Mouse (Mus musculus) CD4-positive helper T cell, adult 2 months (primary cell): ENCODE measurements around the gene Pole3.
"Not testable (repeated sequence)": the region's sequence is repeated elsewhere in the genome, so short reads cannot be mapped to it uniquely, and the experiment has no call there.

Source experiments
- DNase-seq: peaks from one replicate; pipeline ENCODE4 v3.0.0-alpha.2; 2012; ENCODE audit warnings: low read depth, missing footprints, low spot score

The Pole3 gene

DNA sequence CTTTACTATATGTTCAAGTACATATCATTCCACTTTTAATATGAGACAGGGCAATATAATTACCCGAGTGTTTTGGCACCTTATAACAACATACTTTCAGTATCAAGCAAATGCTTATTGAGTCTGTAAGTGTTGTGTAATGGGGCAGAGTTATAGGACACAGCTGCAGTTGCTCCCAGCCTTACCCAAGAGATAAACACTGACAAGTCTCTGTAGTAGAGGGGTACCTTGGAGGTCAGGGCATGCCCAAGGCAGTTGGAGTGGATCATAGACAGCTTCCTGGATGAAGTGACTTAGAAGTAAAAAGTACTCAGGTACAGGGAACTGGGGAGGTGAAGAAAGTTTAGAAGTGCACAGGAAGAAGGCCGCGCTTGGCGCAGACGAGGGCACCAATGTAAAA is 37.7 kb downstream of the Pole3 start:
- DNase-seq = no peak

GRCm38 (mm10) chr4:62486162-62486696 is 38.6 kb downstream of the Pole3 start:
- no peak for DNase-seq

DNA sequence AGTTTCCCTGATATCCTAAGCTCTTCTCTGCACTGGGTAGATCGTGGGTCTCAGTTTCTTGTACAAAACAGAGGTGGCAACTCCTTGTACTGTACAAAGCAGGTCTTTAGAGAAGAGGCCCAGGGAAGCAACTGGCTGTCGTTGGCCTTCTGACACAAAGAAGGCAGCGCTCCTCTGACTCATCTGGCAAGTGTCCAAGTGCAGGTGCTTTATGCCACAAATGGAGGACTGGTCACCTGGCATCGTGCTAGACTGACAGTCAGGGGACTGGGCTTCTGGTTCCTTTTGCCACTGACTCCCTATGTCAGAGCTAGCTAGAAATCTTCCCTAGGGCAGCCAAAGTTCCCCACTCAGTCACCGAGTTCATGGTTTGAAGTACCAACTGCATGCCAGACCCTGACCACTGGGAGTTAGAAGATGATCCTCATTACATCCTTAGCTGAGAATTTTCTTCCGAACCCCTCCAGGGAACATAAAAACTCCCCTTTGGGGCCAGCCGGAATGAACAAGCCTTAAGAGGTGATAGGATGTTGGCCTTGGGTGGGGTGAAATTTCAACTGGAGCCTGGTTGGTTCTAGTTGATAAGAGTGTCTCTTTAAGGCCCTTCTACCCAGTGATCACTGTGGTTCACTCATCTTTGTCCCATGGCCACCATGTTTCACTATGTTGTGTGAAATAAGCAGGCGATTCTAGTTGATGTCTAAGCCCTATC is 39.3 kb downstream of the Pole3 start:
- no peak for DNase-seq

DNA sequence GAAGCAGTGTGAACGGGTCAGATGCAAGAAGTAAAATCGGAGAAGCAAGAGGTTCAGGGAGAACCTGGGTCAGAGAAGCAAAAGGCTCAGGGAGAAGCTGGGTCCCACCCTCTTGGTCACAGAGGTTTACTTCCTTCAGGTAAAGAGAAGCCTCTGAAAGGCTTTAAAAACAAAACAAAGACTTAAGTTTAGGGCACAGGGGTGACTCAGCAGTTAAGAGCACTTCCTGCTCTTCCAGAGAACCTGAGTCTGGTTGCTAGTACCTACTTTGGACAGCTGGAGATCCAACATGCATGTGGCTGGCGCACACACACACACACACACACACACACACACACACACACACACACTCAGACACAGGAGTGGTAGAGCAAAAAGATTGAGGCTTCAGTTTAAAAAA is 39.9 kb downstream of the Pole3 start:
- no peak for DNase-seq

GRCm38 (mm10) chr4:62480709-62481605 is 43.9 kb downstream of the Pole3 start:
- DNase-seq = peak; percentile 71

DNA sequence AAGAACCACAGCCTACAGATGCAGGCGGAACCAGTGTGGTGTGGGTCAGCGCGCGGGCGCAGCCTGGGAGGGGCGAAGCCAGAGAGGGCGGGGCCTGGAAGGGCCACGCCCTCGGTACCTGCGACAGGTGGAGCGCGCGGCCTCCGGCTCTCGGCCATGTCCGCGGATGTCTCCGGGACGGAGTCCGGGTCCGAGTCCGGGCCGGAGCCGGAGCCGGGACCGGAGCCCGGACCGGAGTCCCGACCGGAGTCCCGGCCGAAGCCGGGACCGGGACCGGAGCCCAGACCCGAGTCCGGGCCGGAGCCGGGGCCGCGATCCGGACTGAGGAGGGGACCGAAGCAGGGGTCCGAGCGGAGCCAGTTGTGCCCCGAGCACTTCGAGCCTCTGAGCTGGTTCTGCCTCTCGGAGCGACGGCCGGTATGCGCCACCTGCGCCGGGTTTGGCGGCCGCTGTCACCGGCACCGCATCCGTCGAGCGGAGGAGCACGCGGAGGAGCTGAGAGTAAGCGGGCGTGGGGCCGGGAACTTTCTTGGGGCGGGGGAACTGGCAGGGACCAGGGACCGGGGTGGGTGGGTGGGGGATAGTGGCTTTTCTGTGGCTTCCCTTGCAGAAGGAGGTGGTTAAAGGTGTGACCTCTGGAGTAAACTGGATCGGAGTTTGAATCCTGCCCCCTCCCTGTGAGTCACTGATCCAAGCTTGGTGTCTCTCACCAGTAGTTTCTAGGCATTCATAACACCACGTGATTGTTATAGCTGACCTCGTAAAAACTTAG is 44.7 kb downstream of the Pole3 start, which contains the start of gene Bspry:
Gene Bspry, plus strand, starts transcription at position 117 of the 772 bp plus-strand sequence.
- peak; percentile 81 for DNase-seq

DNA sequence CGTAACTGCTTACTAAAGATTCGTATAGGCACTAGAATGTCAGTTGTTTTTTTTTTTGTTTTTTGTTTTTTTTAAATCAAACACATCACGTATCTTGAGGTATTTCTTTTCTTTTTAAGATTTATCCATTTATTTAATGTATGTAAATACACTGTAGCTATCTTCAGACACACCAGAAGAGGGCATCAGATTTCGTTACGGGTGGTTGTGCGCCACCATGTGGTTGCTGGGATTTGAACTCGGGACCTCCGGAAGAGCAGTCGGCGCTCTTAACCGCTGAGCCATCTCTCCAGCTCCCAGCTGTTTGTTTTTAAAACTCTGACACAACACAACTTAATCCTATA is 45.3 kb downstream of the Pole3 start:
- DNase-seq = not testable (repeated sequence)

DNA sequence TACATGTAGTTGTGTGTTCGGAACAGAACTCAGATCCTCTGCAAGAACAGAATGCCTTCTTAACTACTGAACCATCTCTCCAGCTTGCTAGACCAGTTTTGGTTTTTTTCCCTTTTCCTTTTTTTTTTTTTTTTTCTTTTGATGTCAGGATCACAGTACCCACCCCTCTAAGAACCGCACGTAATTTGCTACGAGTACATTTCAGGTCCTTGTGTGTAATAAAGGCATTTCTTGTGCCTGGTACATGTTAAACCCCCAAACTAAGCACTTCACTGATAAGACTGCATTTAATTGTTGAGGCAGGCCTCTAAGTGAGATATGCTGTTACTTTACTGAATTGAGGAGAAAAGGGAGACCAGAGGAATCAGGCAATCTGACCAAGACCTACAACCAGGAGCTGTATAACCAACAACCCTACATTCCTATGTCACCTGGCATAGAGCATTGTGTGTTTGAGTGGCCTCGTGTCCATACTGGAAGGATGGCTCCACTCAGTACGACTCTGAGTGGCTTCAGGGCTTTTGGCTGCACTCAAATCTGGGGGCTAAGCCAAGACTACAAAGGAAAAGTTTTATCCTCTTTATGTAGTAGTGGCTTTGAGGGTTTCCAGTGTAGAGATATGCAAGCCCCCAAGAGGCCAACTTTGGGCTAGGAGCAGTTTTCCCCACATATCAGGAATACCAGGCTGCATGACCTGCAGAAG is 47.2 kb downstream of the Pole3 start:
- DNase-seq = no peak

DNA sequence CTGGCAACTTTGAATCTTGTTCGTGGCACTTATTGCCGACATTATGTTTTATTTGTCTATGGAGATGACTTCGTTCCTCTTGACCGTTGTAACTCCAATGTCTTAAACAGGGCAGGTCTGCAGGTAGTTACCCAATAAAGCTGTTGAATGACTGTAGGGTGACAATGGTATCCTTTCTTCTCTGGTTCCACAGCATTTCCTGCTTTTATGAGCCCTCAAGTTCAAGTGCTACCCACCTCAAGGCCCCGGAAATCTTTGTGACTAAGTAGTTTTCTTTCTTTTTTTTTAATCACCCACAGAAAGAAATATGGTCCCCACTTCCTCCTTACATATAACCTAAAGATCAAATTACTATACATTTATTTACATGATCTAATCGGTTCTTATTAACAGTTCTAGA is 49.1 kb downstream of the Pole3 start:
- DNase-seq = peak; percentile 83

DNA sequence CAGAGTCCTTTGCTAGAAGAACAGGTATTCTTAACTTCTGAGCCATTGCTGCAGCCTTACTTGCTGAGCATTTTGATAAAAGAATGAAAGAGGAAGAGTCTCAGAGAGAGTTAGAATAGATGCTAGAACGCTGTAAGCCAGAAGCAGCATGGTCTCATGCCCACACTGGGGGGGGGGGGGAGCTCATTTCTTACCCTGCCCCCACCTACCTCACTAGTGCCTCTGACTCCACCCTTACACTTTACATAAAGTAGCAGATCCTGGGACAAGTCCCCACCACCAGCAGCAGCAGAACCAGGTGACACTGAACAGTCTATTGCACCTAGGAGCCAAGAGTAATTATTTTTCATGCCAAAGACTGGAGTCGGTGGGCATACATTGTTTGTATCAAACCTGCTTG is 49.7 kb downstream of the Pole3 start:
- DNase-seq = no peak
